Mouse (Mus musculus): ENCODE data around the gene Stk40. TPM values are rescaled to one million over a fixed set of nuclear protein-coding genes. Genes with fewer than 3 reads are reported as not detected.

The Stk40 gene
- polyA plus RNA-seq, 1 experiment from 2014 or later: 27.1 TPM

DNA sequence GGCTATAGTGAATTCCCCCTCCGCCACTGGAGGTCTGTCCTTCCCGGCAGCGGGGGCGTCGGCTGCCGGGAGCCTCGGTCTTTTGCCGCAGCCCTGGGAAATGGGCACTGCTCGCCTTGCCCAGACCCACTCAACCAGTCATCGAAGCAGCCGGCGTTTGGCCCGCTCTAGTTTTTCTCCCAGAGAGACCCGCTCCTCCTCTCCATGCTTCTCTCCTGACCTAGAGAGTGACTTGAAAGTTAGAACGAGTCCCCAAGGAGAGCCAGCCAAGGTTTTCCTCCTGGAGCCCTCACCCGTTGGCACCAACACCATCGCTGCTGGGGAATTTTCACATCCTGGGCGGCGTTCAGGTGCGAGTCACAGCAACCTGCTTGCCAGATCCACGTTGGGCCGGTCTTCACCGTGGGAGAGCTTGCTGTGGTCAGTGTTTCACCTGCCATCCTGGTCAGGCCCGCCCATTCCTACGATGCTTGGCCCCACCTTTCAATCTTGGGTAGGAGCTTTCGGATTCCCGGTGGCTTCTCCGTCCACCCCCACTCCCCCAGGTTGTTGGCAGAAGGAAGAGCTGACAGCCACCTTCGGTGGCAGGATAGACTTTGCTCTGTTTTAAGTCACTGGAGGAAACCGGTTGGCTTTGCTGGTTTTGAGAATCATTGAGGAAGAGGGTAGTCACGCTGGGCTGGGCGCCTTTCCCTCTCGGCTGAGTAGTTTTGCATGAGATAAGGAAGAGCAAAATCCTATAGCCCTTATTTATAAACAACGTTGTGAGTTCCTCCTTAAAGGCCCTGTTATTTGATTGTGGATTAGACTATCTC lies 711 bp downstream of the Stk40 start:
- Histone ChIP-seq H3K27ac (peak overlapping the region; percentile 89), H3K36me3 (ENCODE audit: insufficient read depth, low read length) (no peaks in the 10 kb centered on the region), H3K9ac (ENCODE audit: low read depth, low read length) (peak overlapping the region; percentile 92), H3K4me1 (replicated peaks; ENCODE audit: insufficient read depth, low read length) (peaks cover 40% of the 10 kb centered on the region), H3K4me2 (ENCODE audit: low read length) (peak overlapping the region; percentile 96), H3K27me3 (ENCODE audit: insufficient read depth, low read length) (no peaks in the 10 kb centered on the region), H3K9me3 (replicated peaks; ENCODE audit: low read length) (no peaks in the 10 kb centered on the region), H3K4me3 (replicated peaks; ENCODE audit: low read depth, low read length) (peak overlapping the region; percentile 97)
- ATAC-seq (replicated peaks; ENCODE audit: low FRiP score, low read depth) (peak; percentile 62), DNase-seq (ENCODE audit: low spot score) (no peak)
- TF ChIP-seq CTCF (IDR thresholded peaks at IDR 0.05; ENCODE audit: low read depth): no peak
- 2% methylated on average over 34 of the region's 34 CpGs for WGBS

DNA sequence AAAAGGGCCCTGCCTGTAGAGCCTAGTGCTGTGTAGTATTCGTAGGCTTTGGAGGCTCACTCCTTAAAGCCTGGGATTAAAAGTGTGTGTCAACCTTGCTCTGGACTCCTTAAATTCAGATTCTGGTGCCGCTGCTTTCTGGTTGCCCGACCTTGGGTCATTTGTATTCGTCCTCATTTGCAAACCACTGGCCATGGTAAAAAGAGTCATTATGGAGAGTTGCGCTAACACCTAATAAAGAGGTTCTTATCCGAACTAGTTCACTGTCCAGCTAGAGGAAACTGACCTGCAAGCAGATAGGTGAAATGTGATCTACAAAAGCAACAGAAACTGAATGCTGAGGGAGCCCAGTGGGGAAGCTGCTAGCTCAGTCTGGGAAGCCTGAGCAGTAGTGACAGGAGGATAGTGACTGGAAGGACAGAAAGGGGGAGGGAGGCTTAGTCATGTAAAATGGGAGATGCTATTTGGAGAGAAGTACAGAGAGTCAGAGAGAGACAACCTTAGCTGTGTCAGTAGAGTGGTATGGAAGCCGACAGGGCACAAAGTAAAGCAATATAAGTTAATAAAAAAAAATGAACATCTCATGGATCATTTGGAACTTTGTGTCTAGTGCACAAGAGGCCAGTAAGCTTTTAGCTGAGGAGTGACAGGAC lies 1.5 kb downstream of the Stk40 start:
- no peak overlapping the region for H3K27ac ChIP-seq
- peak overlapping the region; percentile 92; the same call in 1 of the 2 replicates for H3K9ac ChIP-seq (ENCODE audit: low read depth, low read length)
- DNase-seq (ENCODE audit: low spot score) (no peak), ATAC-seq (replicated peaks; ENCODE audit: low FRiP score, low read depth) (no peak)
- no peaks in the 10 kb centered on the region for H3K27me3 ChIP-seq (ENCODE audit: insufficient read depth, low read length)
- H3K4me1 ChIP-seq (replicated peaks; ENCODE audit: insufficient read depth, low read length): peaks cover 44% of the 10 kb centered on the region
- no peaks in the 10 kb centered on the region for H3K36me3 ChIP-seq (ENCODE audit: insufficient read depth, low read length)
- peak overlapping the region; percentile 97 for H3K4me3 ChIP-seq (replicated peaks; ENCODE audit: low read depth, low read length)
- H3K9me3 ChIP-seq (replicated peaks; ENCODE audit: low read length): no peaks in the 10 kb centered on the region
- H3K4me2 ChIP-seq (ENCODE audit: low read length): peak overlapping the region; percentile 96
- WGBS: 41% methylated on average over 7 of the region's 7 CpGs
- TF ChIP-seq CTCF (IDR thresholded peaks at IDR 0.05; ENCODE audit: low read depth): no peak

DNA sequence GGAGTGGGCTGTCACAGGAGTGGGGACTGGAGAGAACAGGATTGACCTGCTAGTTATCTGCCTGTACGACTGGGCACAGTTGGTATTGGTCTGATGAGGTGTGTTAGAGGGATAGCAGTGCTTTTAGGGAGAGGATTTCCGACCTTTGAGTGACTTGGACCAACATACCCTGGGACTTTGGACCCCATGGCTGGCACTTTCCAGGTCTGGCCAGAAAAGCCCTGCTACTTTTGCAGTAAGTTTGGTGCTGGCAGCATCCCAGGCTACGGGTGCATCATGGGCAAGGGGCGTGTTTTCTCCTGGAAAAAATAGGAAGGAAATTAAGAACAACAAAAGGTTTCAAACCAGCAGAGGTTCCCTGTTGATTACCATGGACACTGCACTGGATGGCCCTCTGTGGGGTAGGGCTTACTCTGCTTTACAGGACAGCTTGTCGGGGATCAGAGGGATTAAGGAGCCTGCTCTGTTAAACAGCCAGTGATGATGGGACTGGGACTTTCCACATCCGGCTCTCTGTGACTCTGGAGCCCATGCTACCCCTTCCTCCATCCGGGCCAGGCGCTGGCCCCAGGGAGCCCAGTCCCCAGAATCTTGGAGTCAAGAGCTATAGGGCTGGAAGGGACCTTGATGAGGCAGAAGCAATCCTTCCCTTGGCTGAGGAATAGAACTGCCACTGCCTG lies 4.4 kb downstream of the Stk40 start:
- peak overlapping the region; percentile 51 for H3K27ac ChIP-seq
- DNase-seq (ENCODE audit: low spot score): no peak

DNA sequence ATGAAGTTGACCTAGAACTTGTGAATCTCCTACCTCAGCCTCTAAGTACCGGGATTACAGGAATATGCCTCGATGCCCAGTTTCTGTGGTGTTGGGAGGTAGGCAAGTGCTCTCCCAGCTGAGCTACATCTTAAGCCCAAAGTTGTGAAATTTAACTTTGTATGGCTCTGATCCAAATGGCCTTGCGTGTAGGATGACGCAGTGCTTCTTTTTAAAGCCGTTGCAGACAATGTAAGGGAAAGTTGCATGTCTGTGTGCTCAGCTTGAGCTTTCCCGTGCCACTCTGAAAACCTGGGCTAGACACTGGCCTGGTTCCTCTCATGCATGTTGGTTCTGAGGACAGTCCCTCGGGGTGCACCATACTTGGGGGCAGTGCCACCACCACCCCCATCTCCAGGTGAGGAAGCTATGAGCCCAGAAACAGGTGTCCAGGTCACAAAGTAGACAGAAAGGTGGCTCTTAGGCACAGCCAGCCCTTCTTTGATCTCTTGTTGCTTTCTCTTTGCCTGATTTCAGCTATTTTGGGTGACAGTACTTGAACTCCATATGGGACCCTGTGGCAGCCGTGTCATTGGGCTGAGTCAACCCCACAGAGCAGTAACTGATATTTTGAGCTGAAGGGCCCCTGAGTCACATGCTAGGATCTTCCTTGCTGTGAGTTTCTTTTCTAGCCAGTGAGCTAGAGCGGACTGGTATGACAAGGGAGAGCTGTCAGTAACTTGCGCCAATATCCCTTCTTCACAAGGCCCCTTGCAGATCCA lies 6.0 kb downstream of the Stk40 start:
- Histone ChIP-seq H3K27ac (peak overlapping the region; percentile 91), H3K4me1 (replicated peaks; ENCODE audit: insufficient read depth, low read length) (peaks cover 57% of the 10 kb centered on the region), H3K9ac (ENCODE audit: low read depth, low read length) (no peak overlapping the region), H3K36me3 (ENCODE audit: insufficient read depth, low read length) (no peaks in the 10 kb centered on the region), H3K9me3 (replicated peaks; ENCODE audit: low read length) (no peaks in the 10 kb centered on the region), H3K4me3 (replicated peaks; ENCODE audit: low read depth, low read length) (no peak overlapping the region), H3K4me2 (ENCODE audit: low read length) (peak overlapping the region; percentile 41; the same call in 1 of the 2 replicates), H3K27me3 (ENCODE audit: insufficient read depth, low read length) (no peaks in the 10 kb centered on the region)
- ATAC-seq (replicated peaks; ENCODE audit: low FRiP score, low read depth) (no peak), DNase-seq (ENCODE audit: low spot score) (no peak)
- 64% methylated on average over 10 of the region's 10 CpGs for WGBS
- no peak for TF ChIP-seq CTCF (IDR thresholded peaks at IDR 0.05; ENCODE audit: low read depth)

More for the DNA sequence above, 4.4 kb downstream of the Stk40 start:
- Histone ChIP-seq H3K4me3 (replicated peaks; ENCODE audit: low read depth, low read length) (no peak overlapping the region), H3K4me2 (ENCODE audit: low read length) (no peak overlapping the region), H3K27me3 (ENCODE audit: insufficient read depth, low read length) (no peaks in the 10 kb centered on the region), H3K4me1 (replicated peaks; ENCODE audit: insufficient read depth, low read length) (peaks cover 54% of the 10 kb centered on the region), H3K9ac (ENCODE audit: low read depth, low read length) (0 out of 2 replicates have a peak overlapping the region, but pooled peaks have one; percentile 28), H3K36me3 (ENCODE audit: insufficient read depth, low read length) (no peaks in the 10 kb centered on the region), H3K9me3 (replicated peaks; ENCODE audit: low read length) (no peaks in the 10 kb centered on the region)
- no peak for TF ChIP-seq CTCF (IDR thresholded peaks at IDR 0.05; ENCODE audit: low read depth)
- WGBS: 69% methylated on average over 8 of the region's 8 CpGs
- no peak for ATAC-seq (replicated peaks; ENCODE audit: low FRiP score, low read depth)

DNA sequence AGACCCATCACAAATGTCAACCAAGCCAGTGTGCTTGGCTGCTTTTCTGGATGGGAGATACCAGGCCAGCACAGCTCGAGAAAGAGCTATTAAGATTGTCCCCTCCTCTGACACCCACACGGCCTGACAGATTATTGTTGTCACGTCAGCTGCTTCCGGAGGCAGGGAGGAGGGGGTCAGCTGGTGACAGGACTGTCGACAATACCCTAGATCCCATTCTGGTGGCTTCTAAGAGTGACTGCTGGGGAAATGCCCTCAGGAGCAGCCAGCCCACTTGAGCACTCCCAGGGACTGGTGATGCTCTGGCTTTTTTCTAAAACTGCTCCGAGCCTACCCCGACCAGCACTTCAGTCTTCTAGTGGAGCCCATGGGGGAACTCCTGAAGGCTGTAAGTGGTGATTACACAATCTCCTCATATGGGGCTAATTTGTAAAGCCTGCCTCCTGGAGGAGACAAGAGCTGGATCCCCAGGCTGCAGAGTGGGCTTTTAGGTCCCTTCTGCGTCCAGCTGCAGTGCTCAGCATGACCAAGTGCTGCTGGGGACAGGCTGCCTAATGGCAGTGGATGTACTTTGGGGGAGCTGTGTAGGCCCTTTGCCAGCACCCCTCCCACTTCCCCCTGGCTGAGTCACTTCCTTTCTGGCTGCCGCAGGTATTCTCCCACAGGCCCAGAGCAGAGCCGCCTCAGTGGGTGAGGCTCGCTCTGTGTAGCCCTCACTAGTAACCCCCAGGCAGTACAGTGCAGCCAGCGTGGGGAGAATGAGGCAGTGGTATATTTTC lies 6.8 kb downstream of the Stk40 start:
- DNase-seq (ENCODE audit: low spot score) (peak; percentile 77), ATAC-seq (replicated peaks; ENCODE audit: low FRiP score, low read depth) (peak; percentile 66)
- 10% methylated on average over 12 of the region's 12 CpGs for WGBS
- H3K9ac ChIP-seq (ENCODE audit: low read depth, low read length): no peak overlapping the region
- TF ChIP-seq CTCF (IDR thresholded peaks at IDR 0.05; ENCODE audit: low read depth): peak; percentile 53
- no peaks in the 10 kb centered on the region for H3K9me3 ChIP-seq (replicated peaks; ENCODE audit: low read length)
- no peak overlapping the region for H3K4me3 ChIP-seq (replicated peaks; ENCODE audit: low read depth, low read length)
- H3K36me3 ChIP-seq (ENCODE audit: insufficient read depth, low read length): no peaks in the 10 kb centered on the region
- peaks cover 53% of the 10 kb centered on the region for H3K4me1 ChIP-seq (replicated peaks; ENCODE audit: insufficient read depth, low read length)
- peak overlapping the region; percentile 91 for H3K27ac ChIP-seq
- no peaks in the 10 kb centered on the region for H3K27me3 ChIP-seq (ENCODE audit: insufficient read depth, low read length)
- H3K4me2 ChIP-seq (ENCODE audit: low read length): peak overlapping the region; percentile 41
